Mouse (Mus musculus): ENCODE measurements around the gene Nhej1.

Nhej1 gene

DNA sequence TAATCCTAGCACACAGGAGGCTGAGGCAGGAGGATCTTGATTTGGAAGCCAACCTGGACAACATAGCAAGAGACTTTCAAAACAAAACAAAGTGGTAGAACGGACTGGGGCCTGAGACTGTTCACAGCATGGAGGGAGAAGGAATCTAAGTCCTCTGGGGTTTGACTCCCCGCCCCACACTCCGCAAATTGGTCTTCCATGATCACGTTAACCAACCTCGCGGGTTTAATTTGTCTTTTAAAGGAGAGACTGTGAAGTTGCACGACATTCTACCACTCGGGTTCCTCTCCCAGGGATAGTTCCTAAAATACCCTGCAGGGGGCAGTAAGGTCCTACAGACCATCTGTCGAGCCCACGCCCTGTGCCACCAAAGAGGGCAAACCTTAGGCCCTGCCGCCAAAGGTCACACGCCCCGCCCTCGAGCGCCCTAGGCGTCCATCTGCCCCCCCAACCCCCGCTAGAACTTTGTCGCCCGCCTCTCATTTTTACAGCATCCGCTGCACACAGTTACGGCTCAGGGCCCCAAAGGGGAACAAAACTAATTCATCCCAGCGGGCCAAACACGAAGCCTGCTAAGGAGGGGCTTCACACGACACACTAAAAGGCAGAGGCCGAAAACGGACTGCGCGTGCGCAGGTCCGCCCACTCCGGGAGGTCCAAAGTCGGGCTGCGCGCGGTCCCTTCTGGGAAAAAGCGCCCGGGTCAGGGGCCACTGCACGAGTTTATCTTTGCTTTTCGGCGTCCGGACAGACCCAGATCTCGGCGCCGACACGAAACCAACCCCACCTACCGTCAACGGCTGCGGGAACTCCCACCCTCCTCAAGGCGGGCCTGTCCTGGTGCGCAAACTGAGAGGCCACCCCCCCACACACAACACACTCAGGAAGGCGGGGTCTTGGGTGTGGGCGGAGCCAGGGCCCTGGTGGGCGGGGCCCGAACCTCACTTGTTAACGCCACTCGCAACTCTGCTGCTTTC, at the start of gene Nhej1:
Nhej1 (minus strand) TSS at position 855 of the 976 bp plus-strand sequence.
- peak; percentile 95 to 96 for DNase-seq

DNA sequence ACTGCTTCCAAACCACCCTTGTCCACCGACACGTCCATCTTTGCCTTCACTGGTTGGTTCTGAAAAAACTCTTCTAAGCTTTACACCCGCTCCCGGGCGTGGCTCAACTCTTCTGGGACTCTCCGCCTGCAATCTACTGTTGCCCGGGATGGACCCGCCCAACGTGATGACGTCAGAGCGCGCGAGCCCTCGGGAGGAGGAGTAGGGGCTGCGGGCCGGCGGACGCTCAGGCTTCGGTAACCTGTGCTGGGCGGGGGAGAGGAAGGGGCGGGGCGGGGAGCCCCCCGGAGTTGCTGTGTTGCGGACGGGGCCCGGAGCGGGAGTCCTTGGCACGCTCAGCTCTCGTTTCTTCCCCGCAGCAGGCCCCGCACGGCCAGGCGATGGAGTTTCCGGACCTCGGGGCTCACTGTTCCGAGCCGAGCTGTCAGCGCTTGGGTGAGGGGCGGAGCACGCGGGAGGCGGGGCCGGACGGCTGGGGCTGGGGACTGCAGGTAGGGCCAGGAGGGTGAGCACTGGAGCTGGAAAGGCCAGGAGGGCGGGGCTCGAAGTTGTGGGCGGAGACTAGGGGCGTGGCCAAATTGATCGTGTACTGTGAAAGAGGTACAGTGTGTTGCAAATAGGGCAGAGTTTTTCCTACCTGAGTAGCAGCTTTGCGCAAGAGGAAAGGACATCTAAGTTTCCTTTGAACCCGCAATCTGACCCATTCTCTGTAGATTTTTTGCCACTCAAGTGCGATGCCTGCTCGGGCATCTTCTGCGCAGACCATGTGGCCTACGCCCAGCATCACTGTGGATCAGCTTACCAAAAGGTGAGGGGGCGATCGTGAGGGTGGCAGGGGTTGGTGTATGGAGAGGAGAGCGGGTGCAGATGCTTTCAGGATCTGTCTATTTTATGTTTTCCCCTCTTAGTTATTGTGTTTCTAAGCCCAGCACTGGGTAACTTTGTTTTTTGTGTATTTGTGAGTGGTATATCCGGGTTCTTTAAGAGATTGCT, 43.8 kb upstream of the Nhej1 start, which contains the start of gene Zfand2b:
Zfand2b (plus strand) TSS at position 175 of the 993 bp plus-strand sequence.
- DNase-seq, result peak; percentile 97

DNA sequence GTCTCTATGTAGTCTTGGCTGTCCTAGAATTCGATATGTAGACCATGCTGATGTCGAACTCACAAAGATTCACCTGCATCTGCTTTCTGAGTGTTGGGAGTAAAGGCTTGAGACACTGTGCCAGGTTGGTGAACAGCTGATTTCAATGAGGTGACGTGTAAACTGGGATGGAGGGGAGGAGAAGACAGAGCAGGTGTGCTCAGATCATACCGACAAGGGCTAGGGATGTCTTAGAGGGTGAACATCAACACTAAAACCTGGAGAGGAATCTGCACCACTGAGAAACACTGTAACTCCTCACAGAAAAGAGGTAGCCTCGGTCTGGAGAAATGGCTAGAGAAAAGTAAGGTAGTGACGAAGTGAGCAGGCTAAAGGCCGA, 43.1 kb upstream of the Nhej1 start:
- no peak for DNase-seq

DNA sequence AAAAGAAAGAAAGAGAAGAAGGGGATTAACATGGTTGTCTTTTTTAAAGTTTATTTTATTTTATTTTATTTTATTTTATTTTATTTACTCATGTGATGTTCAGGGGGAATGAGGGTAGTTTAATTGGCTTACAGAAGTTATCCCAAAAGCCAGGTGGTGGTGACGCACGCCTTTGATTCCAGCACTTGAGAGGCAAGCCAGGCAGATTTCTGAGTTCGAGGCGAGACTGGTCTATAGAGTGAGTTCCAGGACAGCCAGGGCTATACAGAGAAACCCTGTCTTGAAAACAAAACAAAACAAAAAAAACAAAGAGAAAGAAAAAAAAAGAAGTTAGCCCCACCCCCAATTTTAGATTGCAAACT, 35.2 kb upstream of the Nhej1 start:
- no peak for DNase-seq

DNA sequence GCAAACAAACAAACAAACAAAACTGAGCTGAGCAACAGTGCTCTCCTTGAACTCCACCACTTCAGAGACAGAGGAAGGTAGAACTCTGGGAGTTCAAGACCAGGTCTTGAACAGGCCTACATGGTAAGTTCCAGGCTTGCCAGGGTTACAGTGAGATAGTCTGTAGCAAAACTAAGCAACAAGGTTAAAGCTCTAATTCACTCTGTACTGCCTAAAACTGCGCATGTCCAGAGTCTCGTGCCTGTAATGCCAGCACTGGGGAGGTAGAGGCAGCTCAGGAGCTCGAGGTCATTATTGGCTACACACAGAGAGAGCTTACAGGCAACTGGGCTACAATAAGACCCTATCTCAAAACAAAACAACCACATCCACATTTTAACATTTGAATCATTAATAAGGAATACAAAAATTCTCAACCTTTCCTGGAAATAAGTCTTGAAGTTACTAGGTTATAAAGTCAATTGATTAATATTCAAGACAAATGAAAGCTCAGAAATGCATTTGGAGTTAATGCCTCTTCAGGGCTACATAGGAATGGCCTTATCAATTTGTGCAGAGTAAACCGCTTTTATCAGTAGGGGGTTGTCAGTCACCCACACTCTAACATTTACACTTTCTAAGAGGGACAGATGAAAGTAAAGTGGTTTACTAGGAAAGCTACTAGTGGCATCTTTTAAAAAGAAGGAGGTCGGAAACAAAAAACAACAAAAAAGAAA, 34.7 kb upstream of the Nhej1 start:
- no peak for DNase-seq

DNA sequence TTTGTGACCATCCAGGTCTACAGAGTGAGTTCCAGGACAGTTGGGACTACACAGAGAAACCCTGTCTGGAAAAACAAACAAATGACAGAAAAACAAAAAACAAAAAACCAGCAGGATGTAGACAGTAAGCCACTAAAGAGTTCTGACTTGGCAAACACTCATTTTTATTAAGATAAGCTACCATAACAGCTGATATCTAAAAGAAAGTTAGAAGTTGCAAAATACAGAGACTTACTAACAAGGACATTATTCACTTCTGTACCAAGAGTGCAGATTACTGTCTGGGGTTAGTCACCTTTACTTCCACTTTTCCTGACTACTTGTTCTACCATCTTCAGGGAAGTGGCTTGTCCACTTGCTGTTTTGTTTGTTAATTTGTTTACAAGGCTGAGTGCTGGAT, 34.0 kb upstream of the Nhej1 start:
- no peak for DNase-seq

DNA sequence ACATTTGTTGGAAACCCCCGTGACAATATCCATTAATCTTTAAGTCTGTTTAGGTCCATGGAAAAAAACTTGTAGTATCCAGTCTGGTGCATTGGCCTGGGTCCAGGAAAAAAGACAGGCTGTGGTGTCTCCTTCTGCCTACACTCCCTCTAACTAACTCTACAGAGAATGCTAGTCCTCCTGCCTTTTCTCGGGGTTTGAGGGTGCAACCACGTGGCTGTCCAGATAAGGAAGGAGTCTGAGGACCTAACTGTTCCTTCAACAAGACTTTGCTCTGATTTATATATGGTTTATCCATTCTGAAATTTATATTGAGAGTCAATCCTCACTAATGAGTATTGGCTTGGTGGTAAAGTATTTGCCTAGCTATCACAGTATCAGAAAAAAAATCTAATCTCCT, 30.8 kb upstream of the Nhej1 start:
- DNase-seq, result no peak

DNA sequence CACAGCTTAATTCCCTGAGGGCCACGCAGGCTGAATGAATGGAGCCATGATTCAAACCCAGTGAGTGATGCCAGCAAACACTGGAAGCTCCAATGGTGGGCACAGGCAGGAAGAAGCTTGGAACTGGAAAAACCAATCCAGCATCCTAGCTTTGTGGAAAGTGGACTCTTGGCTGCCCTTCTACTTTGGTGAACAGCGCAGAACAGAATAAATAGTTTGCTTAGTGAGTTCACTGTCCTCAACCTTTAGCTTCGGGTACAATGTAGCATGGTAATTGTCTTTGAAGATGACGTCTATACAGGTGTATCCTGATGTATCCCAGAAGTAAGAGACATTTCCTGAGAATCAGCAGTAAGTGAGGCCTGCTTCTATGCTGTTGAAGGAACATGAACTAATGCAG, 23.7 kb upstream of the Nhej1 start:
- DNase-seq, result no peak

DNA sequence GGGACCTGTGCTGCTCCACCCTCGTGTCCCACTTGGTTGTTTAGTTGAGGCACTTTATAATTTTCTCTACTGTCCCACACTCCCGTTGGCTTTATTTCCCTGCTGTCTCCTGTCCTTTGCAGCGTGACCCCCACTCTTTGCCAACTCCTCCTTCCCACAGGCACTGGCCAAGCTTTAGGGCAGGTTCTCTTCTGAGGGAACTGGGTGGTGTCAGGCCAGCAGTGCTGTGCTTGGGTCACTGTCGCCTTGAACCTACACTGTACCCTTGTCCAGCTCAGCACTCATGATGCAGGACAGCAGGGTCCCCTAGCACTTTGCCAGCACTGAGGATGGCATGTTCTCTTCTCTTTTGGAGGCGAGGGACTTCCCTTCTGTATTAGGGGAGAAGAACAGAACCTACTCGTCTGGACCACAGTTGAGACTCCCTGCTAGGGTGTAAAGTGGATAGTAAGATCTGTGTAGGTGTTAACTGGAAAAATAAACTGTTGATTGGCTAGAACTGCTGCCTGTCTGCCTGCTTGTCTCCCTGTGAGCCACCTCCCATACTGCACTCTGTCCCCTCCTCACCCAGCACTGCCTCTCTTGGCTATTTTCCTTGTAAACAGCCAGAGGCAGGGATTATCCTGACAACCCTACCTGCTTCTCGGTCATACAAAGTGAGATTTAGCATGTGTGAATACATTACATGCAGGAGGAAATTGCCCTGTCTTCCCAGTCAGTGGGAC, 22.6 kb upstream of the Nhej1 start:
- DNase-seq, result no peak

DNA sequence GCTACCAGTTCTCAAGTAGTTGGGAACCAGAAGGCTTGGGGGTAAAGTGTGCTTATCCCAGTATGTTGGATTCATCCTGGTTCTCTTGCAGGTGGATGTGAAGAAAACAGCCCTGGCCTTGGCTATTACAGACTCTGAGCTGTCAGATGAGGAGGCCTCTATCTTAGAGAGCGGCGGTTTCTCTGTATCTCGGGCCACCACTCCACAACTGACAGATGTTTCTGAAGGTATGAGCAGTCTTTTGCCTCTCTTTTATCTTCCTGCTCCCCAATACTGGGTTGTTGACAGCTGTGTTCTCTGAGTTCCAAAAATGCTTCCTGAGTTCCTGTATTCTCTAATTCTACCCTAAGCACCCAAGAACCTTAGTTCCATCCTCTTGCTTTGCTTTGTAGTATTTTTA, 20.6 kb upstream of the Nhej1 start:
- DNase-seq, result no peak

DNA sequence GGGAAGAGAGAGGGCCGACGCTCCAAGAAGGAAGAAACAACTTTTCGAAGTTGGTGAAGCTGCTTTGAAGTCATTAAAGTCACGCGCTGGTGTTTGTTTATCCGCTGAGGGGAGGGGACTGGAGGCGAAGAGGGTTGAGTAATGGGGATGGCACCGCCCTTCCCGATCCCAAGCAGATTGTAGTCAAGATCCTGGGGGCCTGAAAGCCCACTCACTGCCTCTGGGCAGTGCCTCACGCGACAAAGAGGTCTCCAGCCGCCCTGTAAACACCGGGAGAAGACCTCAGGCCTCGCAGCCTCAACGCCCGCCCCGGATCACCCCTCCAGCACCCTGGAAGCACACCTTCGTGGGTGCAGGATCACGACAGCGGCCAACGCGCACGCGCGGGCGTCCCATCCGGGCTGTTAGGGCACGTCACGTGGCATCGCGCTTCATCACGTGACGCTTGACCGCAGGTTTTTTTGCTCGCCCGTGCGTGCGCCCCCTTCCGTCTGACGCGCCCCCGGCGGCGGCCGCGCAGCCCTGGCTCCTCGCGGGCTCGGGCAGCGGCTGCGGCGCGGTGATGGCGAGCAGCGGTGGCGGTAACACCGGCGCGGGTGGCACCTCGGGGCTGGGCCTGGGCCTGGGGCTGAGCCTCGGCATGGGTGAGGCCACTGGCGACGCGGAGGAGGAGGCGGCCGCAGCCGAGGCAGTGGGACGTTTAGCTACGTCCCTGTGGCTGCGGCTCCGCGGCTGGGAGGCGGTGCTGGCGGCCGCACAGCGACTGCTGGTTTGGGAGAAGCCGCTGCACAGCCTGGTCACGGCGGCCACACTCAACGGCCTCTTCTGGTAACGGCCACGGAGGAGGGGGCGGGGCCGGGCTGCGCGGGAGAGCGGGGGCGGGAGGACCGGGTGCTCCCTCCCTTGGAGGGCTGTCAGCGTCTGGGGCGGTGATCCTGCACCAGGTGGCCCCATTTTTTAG, 17.6 kb upstream of the Nhej1 start, which contains the start of the genes Cnppd1 and Retreg2:
Cnppd1 (minus strand) TSS at position 411 of the 961 bp plus-strand sequence.
Retreg2 (plus strand) TSS at position 478 of the 961 bp plus-strand sequence.
- DNase-seq, result peak; percentile 98

DNA sequence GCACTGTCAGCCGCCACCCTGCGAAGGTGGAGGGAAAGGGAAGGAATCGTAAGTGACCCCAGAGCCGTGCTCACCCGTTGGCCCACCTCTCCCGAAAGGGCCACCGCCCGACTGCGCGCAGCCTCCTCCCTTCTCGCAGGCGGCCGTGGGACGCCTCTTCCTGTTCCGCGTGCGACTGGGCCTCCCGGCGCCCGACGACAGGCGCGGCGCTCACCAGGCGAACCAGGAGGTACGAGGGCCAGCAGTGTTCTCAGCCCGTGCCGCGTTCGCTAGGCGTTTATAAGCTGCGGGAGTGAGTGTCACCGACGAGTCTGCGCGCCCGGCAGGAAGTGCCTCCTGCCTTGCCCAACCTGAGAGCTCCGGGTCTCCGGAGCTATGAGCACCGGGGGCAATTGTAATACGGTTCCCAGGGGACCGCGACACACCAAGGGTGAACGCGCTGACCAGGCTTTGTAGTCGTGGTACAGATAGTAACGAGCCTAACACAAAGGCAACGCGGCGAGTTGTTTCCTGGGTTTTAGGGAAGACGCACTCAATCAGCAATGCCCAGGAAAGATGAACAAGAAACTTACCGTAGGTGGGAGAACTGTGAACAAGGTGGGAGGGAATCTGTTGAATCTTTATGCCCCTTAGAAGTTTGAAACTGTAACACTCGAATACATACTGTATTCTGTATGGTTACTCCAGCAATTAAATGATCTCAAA, 16.6 kb upstream of the Nhej1 start:
- DNase-seq, result peak; percentile 51 to 58

DNA sequence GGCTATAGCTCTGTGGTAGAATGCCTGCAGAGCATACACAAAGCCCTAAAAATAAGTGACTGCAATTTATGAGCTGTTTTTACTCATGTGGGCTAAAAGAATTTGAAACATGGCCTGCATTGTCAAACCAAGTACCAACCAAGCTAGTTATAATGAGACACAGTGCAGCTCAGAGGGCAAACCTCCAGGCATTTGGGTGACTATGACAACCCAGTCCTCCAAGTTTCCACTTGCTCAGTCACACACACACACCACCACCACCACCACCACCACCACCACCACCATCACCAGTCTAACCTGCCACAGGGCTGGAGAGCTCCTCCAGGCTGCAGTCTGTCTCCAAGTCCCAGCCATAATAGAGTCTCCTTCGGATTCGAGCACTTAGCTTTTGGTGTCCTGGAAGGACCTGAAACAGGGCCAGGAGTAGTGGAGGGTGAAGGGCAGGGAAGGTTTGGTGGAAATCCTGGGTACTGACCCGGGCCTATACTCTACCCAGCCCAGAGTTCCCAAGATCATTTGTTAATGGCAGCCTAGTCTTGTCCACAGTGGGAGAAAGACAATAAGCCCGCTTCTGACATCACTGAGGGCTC, 15.7 kb upstream of the Nhej1 start:
- DNase-seq, result peak in 1 of 2 experiments; percentile 36

DNA sequence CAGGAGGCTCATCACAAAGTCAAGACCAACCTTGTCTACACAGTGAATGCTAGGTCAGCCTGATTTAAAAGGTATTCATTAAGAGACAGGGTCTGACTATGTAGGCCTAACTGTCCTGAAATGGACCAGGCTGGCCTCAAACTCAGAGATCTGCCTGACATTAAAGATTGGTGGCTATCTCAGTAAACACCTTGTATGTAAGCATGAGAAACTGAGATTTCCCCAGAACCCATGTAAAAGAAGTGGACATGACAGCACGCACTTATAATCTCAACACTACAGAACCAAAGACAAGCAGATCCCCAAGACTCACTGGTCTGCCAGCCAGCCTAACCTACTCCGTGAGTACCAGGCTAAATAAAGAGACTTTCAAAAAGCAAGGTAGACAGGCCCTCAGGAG, 13.4 kb upstream of the Nhej1 start:
- no peak for DNase-seq

DNA sequence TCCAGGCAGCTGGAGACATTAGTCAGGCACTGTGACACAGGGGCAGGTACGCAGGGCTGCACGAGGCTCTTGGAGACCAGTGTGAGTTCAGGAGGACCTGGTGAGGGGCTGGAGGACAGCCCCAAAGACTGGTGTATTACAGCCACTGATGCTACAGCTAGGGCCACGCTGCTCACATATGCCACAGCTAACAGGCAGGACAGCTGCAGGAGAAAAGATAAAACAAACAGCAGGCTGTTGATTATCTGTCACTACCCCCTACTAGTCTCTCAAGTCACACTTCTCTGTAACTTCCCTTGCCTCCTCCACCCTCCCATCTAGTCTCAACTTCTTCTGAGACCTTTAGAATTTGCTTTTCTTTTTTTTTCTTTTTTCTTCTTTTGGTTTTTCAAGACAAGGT, 11.7 kb upstream of the Nhej1 start:
- DNase-seq, result no peak

DNA sequence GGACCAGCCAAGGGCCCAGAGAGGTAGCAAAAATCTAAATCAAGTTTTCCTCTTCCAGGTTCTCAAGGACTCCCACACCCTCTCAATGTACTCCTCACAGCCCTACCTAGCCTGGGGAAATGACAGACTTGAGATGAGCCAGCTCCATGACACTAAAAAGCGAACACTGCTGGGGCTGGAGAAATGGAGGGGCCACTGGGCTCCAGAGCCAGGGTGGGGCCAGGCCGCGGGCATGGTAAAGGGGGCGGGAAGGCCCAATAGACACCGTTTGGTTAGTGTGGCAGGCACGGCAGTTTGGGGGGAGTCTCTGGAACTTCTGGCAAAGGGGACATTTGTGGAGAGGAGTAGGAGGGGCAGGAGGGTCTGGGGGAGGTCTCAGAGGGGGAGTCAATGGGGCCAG, 11.3 kb upstream of the Nhej1 start:
- no peak for DNase-seq

DNA sequence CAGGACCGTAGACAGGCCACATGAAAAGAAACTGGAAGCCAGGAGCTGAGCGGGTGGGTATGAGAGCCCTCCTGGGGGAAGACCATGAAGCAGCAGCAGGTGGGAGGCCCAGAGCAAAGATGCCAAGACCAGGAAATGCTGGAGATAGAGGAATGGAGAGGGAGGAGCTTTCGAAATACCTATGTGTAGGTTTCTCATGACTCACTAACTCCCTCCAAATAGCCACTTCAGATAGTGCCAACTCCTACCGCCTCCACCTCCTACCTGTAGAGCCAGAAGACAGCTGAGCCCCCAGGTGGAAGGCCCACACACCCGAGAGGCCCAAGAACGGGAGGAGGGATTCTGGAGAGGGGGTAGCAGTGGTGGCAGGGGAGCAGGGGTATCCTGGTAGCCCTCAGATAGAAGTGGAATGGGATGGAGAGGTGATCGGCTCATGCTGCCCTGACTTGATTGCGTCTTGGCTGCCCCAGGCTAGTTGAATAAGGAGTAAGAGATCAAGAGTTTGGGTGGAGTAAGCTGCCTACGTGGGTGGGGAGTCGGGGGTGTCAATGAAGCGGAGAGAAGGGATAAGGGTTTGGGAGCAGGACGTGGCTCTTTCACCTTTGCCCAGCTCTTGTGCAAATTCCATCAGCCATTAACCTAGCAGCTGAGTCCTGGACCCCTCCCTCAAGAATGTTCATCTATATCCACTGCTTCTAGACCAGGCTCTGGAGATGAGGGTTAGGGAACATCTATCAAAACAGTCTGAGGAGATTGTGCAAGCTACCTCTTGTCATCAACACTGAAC, 8.6 kb upstream of the Nhej1 start, which contains the start of gene Slc23a3:
Slc23a3 (minus strand) TSS at position 470 of the 787 bp plus-strand sequence.
- no peak for DNase-seq

DNA sequence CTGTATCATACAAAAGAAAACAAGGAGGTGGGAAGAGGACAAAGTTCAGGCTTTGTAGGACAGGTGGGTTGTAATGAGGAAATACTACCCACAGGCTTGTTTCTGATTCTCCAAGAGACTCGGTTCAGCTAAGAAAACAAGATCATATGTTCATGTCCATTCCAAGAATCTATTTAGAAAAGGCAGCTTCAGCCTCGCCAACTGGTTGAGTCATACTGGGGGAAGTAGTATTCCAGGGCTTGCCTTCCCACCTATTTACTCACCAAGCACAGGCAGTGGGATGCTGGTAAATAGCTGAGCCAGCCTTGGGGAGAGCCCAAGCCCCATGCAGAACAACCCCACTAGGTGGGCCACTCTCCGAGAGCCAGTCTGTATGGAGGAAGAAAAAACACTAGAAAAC, 3.6 kb upstream of the Nhej1 start:
- DNase-seq, result no peak

DNA sequence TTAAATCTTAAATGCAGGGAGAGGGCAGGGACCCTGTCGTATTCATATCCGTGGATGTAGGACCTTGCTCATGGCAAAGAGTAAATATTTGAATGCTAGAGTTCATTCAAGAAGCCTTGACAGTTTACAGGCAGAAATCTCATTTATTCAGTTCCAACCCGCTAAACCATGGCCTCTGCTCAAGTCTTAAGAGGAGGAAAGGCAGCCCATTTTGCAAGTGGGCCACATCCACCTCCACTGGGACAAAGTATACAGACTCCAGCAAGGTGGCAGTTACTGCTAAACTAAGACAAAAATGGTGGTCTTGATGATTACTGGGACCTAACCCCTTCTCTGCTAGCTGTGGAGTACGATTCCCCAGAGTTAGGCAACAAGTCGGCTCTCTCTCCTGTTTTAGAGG, 418 bp upstream of the Nhej1 start:
- no peak for DNase-seq
